8 mouse cellular contexts compared by ENCODE assay signal in genomic region chr14:115041336-115042054, GRCm38 (mm10). TPM values are rescaled to one million over a fixed set of nuclear protein-coding genes. Genes with fewer than 3 reads are reported as not detected.
DNase-seq lines count a peak whose midpoint lies in the region; ATAC-seq and TF ChIP-seq lines count a peak whose summit lies in the region.

No protein-coding gene starts in this region.

- H3K9me3 ChIP-seq in liver, postnatal 0 days (ENCODE audit: low read length): no peaks in the 10 kb centered on the region

- H3K79me2 ChIP-seq in heart, adult 2 months (replicated peaks; ENCODE audit: control insufficient read depth, insufficient read depth, low read length): 0 out of 2 replicates have a peak, but pooled peaks cover 2% of the 10 kb centered on the region

- H3K4me3 ChIP-seq in heart, adult 2 months: peak overlapping the region; percentile 57
- peak overlapping the region; percentile 67 for H3K4me3 ChIP-seq in liver, postnatal 0 days (ENCODE audit: low read depth, low read length)

- TF ChIP-seq POLR2A in heart, adult 2 months (IDR thresholded peaks at IDR 0.05; ENCODE audit: insufficient read depth, low read depth, low read length): no peak

- DNase-seq in urinary bladder, adult 2 months (ENCODE audit: low spot score): peak; percentile 42
- no peak for DNase-seq in urinary bladder, postnatal 10 days (ENCODE audit: low spot score)
- peak; percentile 51 to 60 for DNase-seq in cerebellum, postnatal 10 days
- peak; percentile 58 to 62 for DNase-seq in heart, adult 2 months
- DNase-seq in kidney, adult 9 months: peak; percentile 18
- peak; percentile 55 for DNase-seq in liver, postnatal 0 days
- peak; percentile 45 for DNase-seq in ovary, postnatal 36 days (ENCODE audit: low spot score)
- peak; percentile 12 for DNase-seq in urinary bladder, postnatal 14 days (ENCODE audit: low spot score)

- H3K4me1 ChIP-seq in heart, adult 2 months (ENCODE audit: control insufficient read depth, insufficient read depth, low read length): no peaks in the 10 kb centered on the region
- peaks cover 15% of the 10 kb centered on the region for H3K4me1 ChIP-seq in liver, postnatal 0 days (ENCODE audit: insufficient read depth)

- peak; percentile 64 for ATAC-seq in liver, postnatal 0 days

- no peaks in the 10 kb centered on the region for H3K27me3 ChIP-seq in heart, adult 2 months (ENCODE audit: control insufficient read depth, insufficient read depth, low read length)
- 0 out of 2 replicates have a peak, but pooled peaks cover 3% of the 10 kb centered on the region for H3K27me3 ChIP-seq in liver, postnatal 0 days (ENCODE audit: insufficient read depth, low read length)

- intact Hi-C loops in heart, adult 2 months (cut with DNase I): loop anchor here (2.0 to 5.0 kb wide), 3 partner anchors 25 to 187 kb away; no protein-coding TSS in a partner anchor

- H3K36me3 ChIP-seq in heart, adult 2 months (ENCODE audit: control insufficient read depth, insufficient read depth, low read length): peaks cover 8% of the 10 kb centered on the region; the same call in 1 of the 2 replicates
- peaks cover 28% of the 10 kb centered on the region for H3K36me3 ChIP-seq in liver, postnatal 0 days (replicated peaks; ENCODE audit: insufficient read depth, low read length)

- peak overlapping the region; percentile 82 for H3K27ac ChIP-seq in heart, adult 2 months
- H3K27ac ChIP-seq in liver, postnatal 0 days (ENCODE audit: low read depth): peak overlapping the region; percentile 96

- WGBS in heart, adult 2 months: 2% methylated on average over 73 of the region's 126 CpGs
- WGBS in liver, postnatal 0 days (ENCODE audit: insufficient replicate concordance): 0% methylated on average over 17 of the region's 126 CpGs

- peak overlapping the region; percentile 73 for H3K4me2 ChIP-seq in liver, postnatal 0 days (ENCODE audit: low read depth, low read length)

- no peak for TF ChIP-seq CTCF in heart, adult 2 months (IDR thresholded peaks at IDR 0.05)
- TF ChIP-seq CTCF in liver, postnatal 0 days (IDR thresholded peaks at IDR 0.05; ENCODE audit: low read depth): no peak

- no peak for TF ChIP-seq EP300 in heart, adult 2 months (IDR thresholded peaks at IDR 0.05; ENCODE audit: insufficient read depth, low read depth, low read length)
- no peak for TF ChIP-seq EP300 in liver, postnatal 0 days (IDR thresholded peaks at IDR 0.05; ENCODE audit: low read depth)

- peak overlapping the region; percentile 96 for H3K9ac ChIP-seq in heart, adult 2 months (ENCODE audit: low read depth, low read length)
- H3K9ac ChIP-seq in liver, postnatal 0 days (replicated peaks): peak overlapping the region; percentile 89

RNA-seq across cellular contexts. Expression of gene Gpc5, which starts 50.5 kb away (rescaled TPM):
- 0.01 TPM in 1 of 2 replicates, not detected in the other for polyA plus RNA-seq in urinary bladder, adult 2 months (2012; rRNA removed)
- not detected for total RNA-seq in heart, adult 2 months (2021)
- not detected in 2 replicates for polyA plus RNA-seq in heart, adult 2 months (2012; rRNA removed)
- polyA plus RNA-seq in liver, postnatal 0 days (2015; fragmentation: Nextera tagmentation; extraction: Ambion mirVana): not detected in 2 replicates
